Mouse (Mus musculus): ENCODE measurements around the gene Mfsd14a. TPM values are rescaled to one million over a fixed set of nuclear protein-coding genes. Genes with fewer than 3 reads are reported as not detected.
A peak's percentile ranks its signal among the peaks of the same experiment; 100 is the strongest.

Mfsd14a gene
- total RNA-seq, 2 experiments from 2014 or later = 11.6 to 12.1 TPM

- DNase-seq = no peak
These were observed 61.5 kb downstream of the Mfsd14a start for GRCm38 (mm10) chr3:116601005-116601404.

- no peak for DNase-seq
These were observed 62.8 kb downstream of the Mfsd14a start for GRCm38 (mm10) chr3:116599705-116600104.

- DNase-seq = no peak
These were observed 66.9 kb downstream of the Mfsd14a start for GRCm38 (mm10) chr3:116595603-116595991.

- peak; percentile 96 for DNase-seq
These were observed 67.5 kb downstream of the Mfsd14a start, which contains the start of gene Sass6 for GRCm38 (mm10) chr3:116594728-116595602. Gene Sass6, plus strand, starts transcription at chr3:116594982.

- no peak for DNase-seq
These were observed 68.3 kb downstream of the Mfsd14a start for GRCm38 (mm10) chr3:116594076-116594727.

- no peak for DNase-seq
These were observed 80.3 kb downstream of the Mfsd14a start for GRCm38 (mm10) chr3:116582201-116582600.

Other genes with a start within 250 kb of the Mfsd14a start
- 10 to 100 TPM; 20.8 to 30.2 TPM for gene Cdc14a, start 238.6 kb downstream of the Mfsd14a start, total RNA-seq (2021)
- gene Rtca, start 154.5 kb downstream of the Mfsd14a start, total RNA-seq (2021) = 10 to 100 TPM; 21.2 to 22.7 TPM
- gene Dbt, start 149.6 kb downstream of the Mfsd14a start, total RNA-seq (2021) = 10 to 100 TPM; 26.3 to 31.2 TPM
- 10 to 100 TPM; 42.6 to 54.3 TPM for gene Lrrc39, start 99.7 kb downstream of the Mfsd14a start, total RNA-seq (2021)
- 1 to 10 TPM; 1.5 to 3.6 TPM for gene Sass6, start 67.7 kb downstream of the Mfsd14a start, total RNA-seq (2021)
- gene Trmt13, start 48.1 kb downstream of the Mfsd14a start, total RNA-seq (2021) = 1 to 10 TPM; 4.8 to 5.5 TPM
- not detected for gene Gm43191, start 18.6 kb upstream of the Mfsd14a start, total RNA-seq (2021)
- 1 to 10 TPM; 6.9 to 7.0 TPM for gene Slc35a3, start 50.2 kb upstream of the Mfsd14a start, total RNA-seq (2021)
- 100 to 1,000 TPM; 558 to 691 TPM for gene Agl, start 145.5 kb upstream of the Mfsd14a start, total RNA-seq (2021)
- 1 to 10 TPM; 3.7 to 4.2 TPM for gene Frrs1, start 196.8 kb upstream of the Mfsd14a start, total RNA-seq (2021)